ENCODE assay signal across 28 mouse cellular contexts in the genomic region with DNA sequence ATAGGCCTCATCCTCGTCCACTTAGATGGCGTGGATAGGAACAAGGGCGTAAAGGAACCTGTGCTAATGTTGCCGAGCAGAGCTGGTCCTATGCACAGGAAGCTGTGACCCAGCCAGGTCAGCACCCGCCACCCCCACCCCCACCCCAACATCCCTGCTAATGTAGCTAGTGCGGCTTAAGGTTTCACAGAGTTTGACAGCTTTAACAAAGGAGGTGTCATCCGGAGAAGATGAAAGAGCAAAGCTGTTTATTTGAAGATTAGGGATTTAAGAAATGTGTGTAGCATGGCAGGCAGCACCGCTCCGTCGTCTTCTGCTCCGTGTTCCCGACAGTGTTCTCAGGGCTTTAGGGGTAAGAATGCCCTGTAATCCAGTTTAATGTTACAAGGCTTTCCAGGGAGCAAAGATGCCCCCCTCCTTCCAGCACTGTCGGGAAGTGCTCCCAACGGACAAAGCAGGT.
DNase-seq lines count a peak whose midpoint lies in the region; ATAC-seq lines count a peak whose summit lies in the region.
"Had no signal": no experiment of that assay in that cellular context is flagged by ENCODE, and none has a peak within 500 bp of the region (broad histone marks: within the 10 kb centered on the region; RNA-seq: fewer than 3 reads in every experiment).

No protein-coding gene starts in this region.

- no peak overlapping the region for H3K27ac ChIP-seq in hindbrain, embryonic 16.5 days (ENCODE audit: low read depth, low read length)
- no peak overlapping the region for H3K27ac ChIP-seq in hindbrain, embryonic 13.5 days
- no peak overlapping the region for H3K27ac ChIP-seq in embryonic facial prominence, embryonic 14.5 days (replicated peaks; ENCODE audit: low read depth, low read length)
- H3K27ac ChIP-seq in midbrain, embryonic 15.5 days, result no peak overlapping the region
- no peak overlapping the region for H3K27ac ChIP-seq in forebrain, embryonic 15.5 days (replicated peaks)
- H3K27ac ChIP-seq: limb, embryonic 15.5 days; liver, embryonic 14.5 days; lung, embryonic 15.5 days; neural tube, embryonic 13.5 days had no signal

- H3K4me2 ChIP-seq in hindbrain, embryonic 16.5 days (ENCODE audit: low read length), result no peak overlapping the region
- H3K4me2 ChIP-seq in hindbrain, embryonic 13.5 days, result no peak overlapping the region
- H3K4me2 ChIP-seq in embryonic facial prominence, embryonic 14.5 days (ENCODE audit: low read depth, low read length), result no peak overlapping the region
- H3K4me2 ChIP-seq in midbrain, embryonic 15.5 days, result peak overlapping the region; percentile 4; the same call in 1 of the 2 replicates
- no peak overlapping the region for H3K4me2 ChIP-seq in forebrain, embryonic 15.5 days (replicated peaks)
- H3K4me2 ChIP-seq: heart, embryonic 11.5 days; limb, embryonic 15.5 days; lung, embryonic 15.5 days; neural tube, embryonic 13.5 days had no signal

- no peak overlapping the region for H3K9ac ChIP-seq in hindbrain, embryonic 16.5 days (ENCODE audit: low read depth, low read length)
- no peak overlapping the region for H3K9ac ChIP-seq in hindbrain, embryonic 13.5 days
- H3K9ac ChIP-seq in embryonic facial prominence, embryonic 14.5 days (ENCODE audit: low read depth, low read length), result no peak overlapping the region
- no peak overlapping the region for H3K9ac ChIP-seq in midbrain, embryonic 15.5 days
- H3K9ac ChIP-seq in forebrain, embryonic 15.5 days (replicated peaks), result no peak overlapping the region
- H3K9ac ChIP-seq: limb, embryonic 15.5 days; liver, embryonic 14.5 days; lung, embryonic 15.5 days; neural tube, embryonic 13.5 days had no signal

- intact Hi-C loops in left cerebral cortex, postnatal 10 days (cut with DNase I), result no loop called here

- H3K27me3 ChIP-seq in hindbrain, embryonic 16.5 days (replicated peaks; ENCODE audit: control insufficient read depth, insufficient read depth, low read length), result no peaks in the 10 kb centered on the region
- peaks cover 15% of the 10 kb centered on the region for H3K27me3 ChIP-seq in hindbrain, embryonic 13.5 days
- no peaks in the 10 kb centered on the region for H3K27me3 ChIP-seq in embryonic facial prominence, embryonic 14.5 days (replicated peaks; ENCODE audit: control insufficient read depth, insufficient read depth, low read length)
- peaks cover 12% of the 10 kb centered on the region for H3K27me3 ChIP-seq in midbrain, embryonic 15.5 days (replicated peaks)
- H3K27me3 ChIP-seq in forebrain, embryonic 15.5 days, result no peaks in the 10 kb centered on the region
- H3K27me3 ChIP-seq: CH12.LX; limb, embryonic 15.5 days; lung, embryonic 15.5 days had no signal

- H3K4me3 ChIP-seq in hindbrain, embryonic 16.5 days (ENCODE audit: low read length), result no peak overlapping the region
- no peak overlapping the region for H3K4me3 ChIP-seq in hindbrain, embryonic 13.5 days
- H3K4me3 ChIP-seq in embryonic facial prominence, embryonic 14.5 days (ENCODE audit: low read depth, low read length), result no peak overlapping the region
- H3K4me3 ChIP-seq in midbrain, embryonic 15.5 days, result no peak overlapping the region
- H3K4me3 ChIP-seq in forebrain, embryonic 15.5 days, result no peak overlapping the region
- H3K4me3 ChIP-seq: limb, embryonic 15.5 days; lung, embryonic 15.5 days; myocyte; neural tube, embryonic 13.5 days had no signal

- peaks cover 8% of the 10 kb centered on the region for H3K4me1 ChIP-seq in hindbrain, embryonic 16.5 days (ENCODE audit: control insufficient read depth, insufficient read depth, low read depth, low read length)
- H3K4me1 ChIP-seq in hindbrain, embryonic 13.5 days (replicated peaks), result peaks cover 9% of the 10 kb centered on the region
- peaks cover 10% of the 10 kb centered on the region; the same call in 1 of the 2 replicates for H3K4me1 ChIP-seq in embryonic facial prominence, embryonic 14.5 days (ENCODE audit: control insufficient read depth, insufficient read depth, low read length)
- H3K4me1 ChIP-seq in midbrain, embryonic 15.5 days, result peaks cover 14% of the 10 kb centered on the region
- H3K4me1 ChIP-seq in forebrain, embryonic 15.5 days, result peaks cover 8% of the 10 kb centered on the region

- 0 out of 2 replicates have a peak, but pooled peaks have one; percentile 48 for ATAC-seq in hindbrain, embryonic 16.5 days
- ATAC-seq in hindbrain, embryonic 13.5 days (ENCODE audit: low FRiP score), result no peak
- ATAC-seq in embryonic facial prominence, embryonic 14.5 days (ENCODE audit: low read depth), result peak; percentile 76
- ATAC-seq in midbrain, embryonic 15.5 days (replicated peaks), result peak; percentile 63
- ATAC-seq in forebrain, embryonic 15.5 days (replicated peaks), result no peak
- ATAC-seq: Patski had no signal

- peak; percentile 33 for DNase-seq in embryo, embryonic 10.5 days (ENCODE audit: low spot score)
- DNase-seq in embryonic facial prominence, embryonic 14.5 days (ENCODE audit: low spot score), result peak; percentile 44
- DNase-seq in left cerebral cortex, postnatal 10 days (ENCODE audit: extremely low spot score in 1 of 2, low spot score in 2 of 2), result no peak
- DNase-seq: adrenal gland, postnatal 36 days; B cell, adult 2 months; cerebellum, adult 11 months; cerebellum, adult 9-11 months; gastrocnemius, postnatal 36 days; heart, postnatal 14 days; kidney, adult 11 months; kidney, postnatal 4 days; lung, postnatal 4 days; right cerebral cortex, adult 18-20 months; right cerebral cortex, postnatal 4 days; thymus, postnatal 36 days had no signal

- H3K36me3 ChIP-seq in hindbrain, embryonic 16.5 days (ENCODE audit: control insufficient read depth, insufficient read depth, low read length), result no peaks in the 10 kb centered on the region
- H3K36me3 ChIP-seq in hindbrain, embryonic 13.5 days, result no peaks in the 10 kb centered on the region
- no peaks in the 10 kb centered on the region for H3K36me3 ChIP-seq in embryonic facial prominence, embryonic 14.5 days (ENCODE audit: control insufficient read depth, insufficient read depth, low read length)
- no peaks in the 10 kb centered on the region for H3K36me3 ChIP-seq in midbrain, embryonic 15.5 days (replicated peaks)
- H3K36me3 ChIP-seq in forebrain, embryonic 15.5 days, result no peaks in the 10 kb centered on the region
- H3K36me3 ChIP-seq: G1E; limb, embryonic 15.5 days; lung, embryonic 15.5 days; neural tube, embryonic 13.5 days had no signal

- 20% methylated on average over 14 of the region's 14 CpGs for WGBS in hindbrain, embryonic 16.5 days
- 19% methylated on average over 14 of the region's 14 CpGs for WGBS in hindbrain, embryonic 13.5 days
- 19% methylated on average over 14 of the region's 14 CpGs for whole genome bisulfite sequencing in embryonic facial prominence, embryonic 14.5 days
- WGBS in midbrain, embryonic 15.5 days, result 8% methylated on average over 14 of the region's 14 CpGs
- WGBS in forebrain, embryonic 15.5 days, result 11% methylated on average over 14 of the region's 14 CpGs

- H3K9me3 ChIP-seq in hindbrain, embryonic 16.5 days (ENCODE audit: control insufficient read depth, low read length), result no peaks in the 10 kb centered on the region
- H3K9me3 ChIP-seq in hindbrain, embryonic 13.5 days, result no peaks in the 10 kb centered on the region
- H3K9me3 ChIP-seq in embryonic facial prominence, embryonic 14.5 days (ENCODE audit: control insufficient read depth, low read length), result no peaks in the 10 kb centered on the region
- no peaks in the 10 kb centered on the region for H3K9me3 ChIP-seq in midbrain, embryonic 15.5 days
- H3K9me3 ChIP-seq in forebrain, embryonic 15.5 days, result no peaks in the 10 kb centered on the region
- H3K9me3 ChIP-seq: G1E; limb, embryonic 15.5 days; lung, embryonic 15.5 days; neural tube, embryonic 13.5 days had no signal

Comparison
In these comparisons a context has a peak if more than half of its experiments do, and no peak if none do; other contexts are left out.
1. ATAC-seq: peak in hindbrain, embryonic 16.5 days (single experiment), embryonic facial prominence, embryonic 14.5 days (single experiment) and midbrain, embryonic 15.5 days (single experiment); none in hindbrain, embryonic 13.5 days (single experiment) and forebrain, embryonic 15.5 days (single experiment).
2. DNase-seq: peak in embryo, embryonic 10.5 days (single experiment) and embryonic facial prominence, embryonic 14.5 days (single experiment); none in left cerebral cortex, postnatal 10 days (0 of 2).